8 mouse cellular contexts compared by ENCODE assay signal in the genomic region with DNA sequence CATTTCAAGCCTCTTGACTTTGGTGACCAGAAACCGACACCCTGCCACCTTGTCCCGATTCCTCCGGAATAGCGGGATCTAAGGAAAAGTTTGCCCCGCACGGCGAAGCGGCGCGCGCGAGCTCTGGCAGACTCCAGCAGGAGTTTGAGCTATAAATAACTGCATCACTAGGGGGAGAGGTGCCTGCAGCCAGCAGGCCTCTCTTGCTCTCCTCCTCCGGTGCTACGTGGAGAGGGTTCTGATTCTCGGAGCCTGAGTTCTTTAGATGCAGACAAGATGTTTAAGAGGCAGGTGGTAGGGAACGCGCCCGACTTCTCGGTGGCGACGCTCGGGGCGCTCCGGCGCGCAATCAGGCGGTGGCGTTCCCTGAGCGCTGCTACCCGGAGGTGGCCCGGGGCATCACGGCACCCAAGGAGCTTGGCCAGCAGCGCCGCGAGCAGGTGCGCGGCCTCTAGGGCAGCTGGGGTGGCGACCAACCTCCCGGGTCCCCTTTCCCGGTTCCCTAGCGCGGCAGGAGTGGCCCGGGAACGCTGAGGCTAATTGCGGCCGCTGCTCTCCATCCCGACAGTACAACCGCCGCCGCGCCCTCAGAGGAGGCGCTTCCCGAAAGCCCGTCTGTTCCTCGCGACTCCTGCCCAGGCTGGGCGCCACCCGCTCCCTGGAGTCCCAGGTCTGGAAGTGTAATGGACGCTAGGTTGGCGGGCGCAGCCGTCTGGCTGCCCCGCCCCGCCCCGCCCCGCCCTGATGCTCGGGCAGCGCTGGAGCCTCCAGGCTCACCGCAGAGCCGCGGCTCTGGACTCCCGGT. TPM values are rescaled to one million over a fixed set of nuclear protein-coding genes. Genes with fewer than 3 reads are reported as not detected.
DNase-seq lines count a peak whose midpoint lies in the region; ATAC-seq lines count a peak whose summit lies in the region.

No protein-coding gene starts in this region.

- ATAC-seq in lung, embryonic 16.5 days (ENCODE audit: low read depth), result peak; percentile 44

- H3K27me3 ChIP-seq in lung, embryonic 16.5 days (ENCODE audit: control insufficient read depth, insufficient read depth, low read depth, low read length), result no peaks in the 10 kb centered on the region

- peak; percentile 30 to 31 for DNase-seq in adrenal gland, adult 18-20 months (ENCODE audit: low spot score in 2 of 2)
- DNase-seq in cerebellum, postnatal 14 days, result peak; percentile 81 to 86
- peak; percentile 35 to 51 for DNase-seq in frontal cortex, postnatal 10 days (ENCODE audit: low spot score in 2 of 2)
- DNase-seq in heart, postnatal 4 days, result peak; percentile 73
- DNase-seq in layer of hippocampus, postnatal 10 days (ENCODE audit: low spot score in 2 of 2), result peak; percentile 54 to 69
- DNase-seq in ovary, postnatal 14 days (ENCODE audit: low spot score), result peak; percentile 30
- DNase-seq in urinary bladder, postnatal 36 days (ENCODE audit: low spot score in 2 of 2), result peak; percentile 15 to 31

- H3K4me1 ChIP-seq in lung, embryonic 16.5 days (replicated peaks; ENCODE audit: control insufficient read depth, insufficient read depth, low read length), result no peaks in the 10 kb centered on the region

- H3K4me2 ChIP-seq in lung, embryonic 16.5 days (ENCODE audit: low read depth, low read length), result peak overlapping the region; percentile 79

- H3K9ac ChIP-seq in lung, embryonic 16.5 days (ENCODE audit: low read length), result peak overlapping the region; percentile 88

- peak overlapping the region; percentile 91 for H3K27ac ChIP-seq in lung, embryonic 16.5 days (ENCODE audit: low read length)

- peak overlapping the region; percentile 87 for H3K4me3 ChIP-seq in lung, embryonic 16.5 days (ENCODE audit: low read length)

- WGBS in lung, embryonic 16.5 days, result under 1% methylated on average over 72 of the region's 72 CpGs

- H3K9me3 ChIP-seq in lung, embryonic 16.5 days (ENCODE audit: control insufficient read depth, low read length), result no peaks in the 10 kb centered on the region

- no peaks in the 10 kb centered on the region for H3K36me3 ChIP-seq in lung, embryonic 16.5 days (ENCODE audit: control insufficient read depth, insufficient read depth, low read length)

RNA-seq across cellular contexts. Expression of a gene that starts 2.1 kb away (rescaled TPM):
- 1 to 10 TPM; 1.6 to 2.3 TPM for total RNA-seq in adrenal gland, adult 18-20 months (2021)
- total RNA-seq in heart, postnatal 4 days (2021), result 10 to 100 TPM; 14.1 to 15.7 TPM
- 100 to 1,000 TPM; 145 to 147 TPM for total RNA-seq in layer of hippocampus, postnatal 10 days (2021)
- polyA plus RNA-seq in lung, embryonic 16.5 days (2015; fragmentation: Nextera tagmentation; extraction: Ambion mirVana), result 45.0 and 46.9 TPM in 2 replicates

Comparison
In these comparisons a context has a peak if more than half of its experiments do, and no peak if none do; other contexts are left out.
1. Peak in every context shown above with its lines: DNase-seq, ATAC-seq, H3K4me3 ChIP-seq and H3K27ac ChIP-seq.
2. DNase-seq: peak in every context shown above with its lines; median percentile 84 in cerebellum, postnatal 14 days; 73 in heart, postnatal 4 days; 62 in layer of hippocampus, postnatal 10 days; 43 in frontal cortex, postnatal 10 days; 30 in adrenal gland, adult 18-20 months; 30 in ovary, postnatal 14 days; 23 in urinary bladder, postnatal 36 days.
3. RNA of a gene that starts 2.1 kb away (total RNA-seq): 145 to 147 TPM in layer of hippocampus, postnatal 10 days; 14.1 to 15.7 TPM in heart, postnatal 4 days and 1.6 to 2.3 TPM in adrenal gland, adult 18-20 months; every median in the first group is over 4 times any median in the second.